Mouse (Mus musculus) stomach, embryonic 15.5 days (tissue): ENCODE data around the gene Atp8a2. TPM values are rescaled to one million over a fixed set of nuclear protein-coding genes. Genes with fewer than 3 reads are reported as not detected.

Source experiments
- ATAC-seq: fragments of 200-750 bp; cut with Nextera tagmentation; 2 replicates; pipeline ENCODE4 v1.8.0; 2017; ENCODE audit warnings: low read depth, moderate number of reproducible peaks, moderate TSS enrichment; ENCODE audit not compliant: insufficient read depth, low FRiP score
- H3K27ac ChIP-seq: fragments of 300-500 bp; sonication (generic); 2 replicates; pipeline ENCODE4 v1.5.1; 2015; ENCODE audit warnings: mild to moderate bottlenecking, inconsistent platforms
- H3K27me3 ChIP-seq: fragments of 300-500 bp; sonication (generic); replicated peaks from 2 replicates; pipeline ENCODE4 v1.6.1; 2015; ENCODE audit warnings: inconsistent platforms
- H3K36me3 ChIP-seq: fragments of 300-500 bp; sonication (generic); 2 replicates; pipeline ENCODE4 v1.6.1; 2015; ENCODE audit warnings: inconsistent platforms
- H3K4me1 ChIP-seq: fragments of 300-500 bp; sonication (generic); 2 replicates; pipeline ENCODE4 v1.6.1; 2015; ENCODE audit warnings: inconsistent platforms
- H3K4me2 ChIP-seq: fragments of 300-500 bp; sonication (generic); 2 replicates; pipeline ENCODE4 v1.6.1; 2015; ENCODE audit warnings: mild to moderate bottlenecking, inconsistent platforms
- H3K4me3 ChIP-seq: fragments of 300-500 bp; sonication (generic); replicated peaks from 2 replicates; pipeline ENCODE4 v1.5.1; 2015; ENCODE audit warnings: inconsistent platforms
- H3K9ac ChIP-seq: fragments of 300-500 bp; sonication (generic); 2 replicates; pipeline ENCODE4 v1.6.1; 2015; ENCODE audit warnings: inconsistent platforms
- H3K9me3 ChIP-seq: fragments of 300-500 bp; sonication (generic); 2 replicates; pipeline ENCODE4 v1.6.1; 2016; ENCODE audit warnings: inconsistent platforms
- WGBS: fragments of 180-500 bp; shearing (Covaris S2); methylation state at CpG from one replicate; pipeline ENCODE4 v1.1.7; 2015; 5-methylcytosine and 5-hydroxymethylcytosine counted together
- polyA plus RNA-seq: library from polyadenylated mRNA; unstranded; fragments of >200 nt; fragmentation: Nextera tagmentation; extraction: Ambion mirVana; gene quantifications from 2 replicates; pipeline ENCODE4 v1.2.1, GENCODE M21; 2015

Atp8a2 gene
- polyA plus RNA-seq, 1 experiment from 2014 or later = 6.0 TPM

DNA sequence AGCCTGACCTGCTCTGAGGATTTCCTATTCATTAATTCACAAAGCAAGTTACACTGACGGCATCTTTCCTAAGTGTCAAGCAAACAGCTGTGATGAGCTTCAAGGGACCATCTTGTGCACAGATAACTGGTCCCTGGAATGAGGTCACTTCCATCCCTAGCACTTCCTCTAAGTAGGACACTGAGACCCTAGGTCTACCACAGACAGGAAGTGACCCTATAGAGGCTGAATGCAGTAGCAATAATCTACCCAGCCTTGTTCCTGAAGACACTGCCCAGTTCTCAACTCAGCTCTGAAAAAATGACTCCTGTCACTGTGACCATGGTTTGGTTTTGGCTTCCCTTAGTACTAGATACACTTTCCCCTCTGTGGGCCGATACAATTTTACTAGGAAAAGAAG, 219.0 kb downstream of the Atp8a2 start:
- ATAC-seq = no peak
- H3K9me3 ChIP-seq = no peaks in the 10 kb centered on the region
- no peak overlapping the region for H3K4me3 ChIP-seq

DNA sequence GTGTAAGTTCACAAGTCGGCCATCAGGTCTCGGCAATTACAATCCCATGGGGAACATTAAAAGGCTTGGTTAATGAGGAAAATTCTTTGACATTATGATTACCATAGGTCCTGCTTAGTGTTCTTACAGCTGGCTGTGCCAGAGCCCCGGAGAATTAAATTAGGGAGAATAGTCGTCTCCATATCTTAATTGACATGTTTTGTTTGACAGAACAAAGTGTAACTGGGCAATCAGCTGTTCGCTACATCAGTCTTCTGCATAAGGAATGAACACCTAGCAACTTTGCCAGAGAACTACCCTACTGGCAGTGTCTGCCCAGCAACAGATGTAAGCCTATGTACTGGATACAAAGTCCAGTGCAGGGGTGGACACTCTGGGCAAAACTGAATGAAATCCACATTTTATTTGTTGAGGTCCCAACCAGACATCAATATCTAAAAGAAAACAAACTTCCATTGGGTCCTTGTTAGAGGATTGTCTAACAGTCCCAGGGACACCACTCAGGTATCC, 225.7 kb downstream of the Atp8a2 start:
- no peak overlapping the region for H3K27ac ChIP-seq
- H3K9ac ChIP-seq = no peak overlapping the region
- H3K4me2 ChIP-seq = no peak overlapping the region
- H3K27me3 ChIP-seq = no peaks in the 10 kb centered on the region
- H3K9me3 ChIP-seq = no peaks in the 10 kb centered on the region
- WGBS = 55% methylated on average over 5 of the region's 5 CpGs
- H3K36me3 ChIP-seq = no peaks in the 10 kb centered on the region
- H3K4me1 ChIP-seq = no peaks in the 10 kb centered on the region
- ATAC-seq = no peak
- no peak overlapping the region for H3K4me3 ChIP-seq

More for the DNA sequence above, 219.0 kb downstream of the Atp8a2 start:
- H3K9ac ChIP-seq = no peak overlapping the region
- H3K27me3 ChIP-seq = no peaks in the 10 kb centered on the region
- no peak overlapping the region for H3K27ac ChIP-seq
- no peak overlapping the region for H3K4me2 ChIP-seq
- no peaks in the 10 kb centered on the region for H3K36me3 ChIP-seq
- WGBS = 52% methylated on average over 1 of the region's 2 CpGs
- H3K4me1 ChIP-seq = no peaks in the 10 kb centered on the region

DNA sequence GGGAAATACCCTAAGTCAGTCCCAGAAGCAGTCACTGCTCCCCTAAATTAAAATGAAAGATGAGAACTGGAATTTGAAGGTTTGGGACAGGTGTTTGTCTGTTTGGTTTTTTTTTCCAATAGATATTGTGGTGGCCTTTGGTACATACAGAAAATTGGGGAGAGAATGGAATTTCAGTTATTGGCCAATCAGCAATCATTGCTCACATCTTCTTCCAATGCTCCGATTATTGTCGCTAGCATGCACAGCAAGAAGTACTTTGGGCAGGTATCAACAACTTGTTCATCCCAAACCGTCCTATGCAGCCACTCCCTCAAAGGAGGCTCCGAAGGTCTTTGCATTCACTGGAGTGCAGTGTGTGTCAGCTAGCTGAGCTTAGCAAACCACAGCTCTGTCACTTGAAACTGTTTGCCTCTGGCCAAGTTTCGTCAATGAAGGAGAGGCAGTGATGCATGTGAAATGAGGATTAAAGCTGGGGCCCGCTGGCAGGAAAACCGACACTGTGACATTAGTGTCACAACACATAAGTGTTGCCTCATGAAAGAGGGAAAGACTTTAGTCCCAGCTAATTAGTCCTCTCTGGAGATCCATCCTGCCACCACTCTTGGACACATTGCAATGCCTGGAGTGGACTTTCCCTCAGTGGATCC, 227.4 kb downstream of the Atp8a2 start:
- 50% methylated on average over 7 of the region's 7 CpGs for WGBS
- H3K36me3 ChIP-seq = no peaks in the 10 kb centered on the region
- H3K4me1 ChIP-seq = no peaks in the 10 kb centered on the region
- no peak for ATAC-seq
- H3K9me3 ChIP-seq = no peaks in the 10 kb centered on the region
- H3K27ac ChIP-seq = no peak overlapping the region
- H3K4me3 ChIP-seq = no peak overlapping the region
- H3K4me2 ChIP-seq = no peak overlapping the region
- H3K9ac ChIP-seq = no peak overlapping the region
- no peaks in the 10 kb centered on the region for H3K27me3 ChIP-seq

DNA sequence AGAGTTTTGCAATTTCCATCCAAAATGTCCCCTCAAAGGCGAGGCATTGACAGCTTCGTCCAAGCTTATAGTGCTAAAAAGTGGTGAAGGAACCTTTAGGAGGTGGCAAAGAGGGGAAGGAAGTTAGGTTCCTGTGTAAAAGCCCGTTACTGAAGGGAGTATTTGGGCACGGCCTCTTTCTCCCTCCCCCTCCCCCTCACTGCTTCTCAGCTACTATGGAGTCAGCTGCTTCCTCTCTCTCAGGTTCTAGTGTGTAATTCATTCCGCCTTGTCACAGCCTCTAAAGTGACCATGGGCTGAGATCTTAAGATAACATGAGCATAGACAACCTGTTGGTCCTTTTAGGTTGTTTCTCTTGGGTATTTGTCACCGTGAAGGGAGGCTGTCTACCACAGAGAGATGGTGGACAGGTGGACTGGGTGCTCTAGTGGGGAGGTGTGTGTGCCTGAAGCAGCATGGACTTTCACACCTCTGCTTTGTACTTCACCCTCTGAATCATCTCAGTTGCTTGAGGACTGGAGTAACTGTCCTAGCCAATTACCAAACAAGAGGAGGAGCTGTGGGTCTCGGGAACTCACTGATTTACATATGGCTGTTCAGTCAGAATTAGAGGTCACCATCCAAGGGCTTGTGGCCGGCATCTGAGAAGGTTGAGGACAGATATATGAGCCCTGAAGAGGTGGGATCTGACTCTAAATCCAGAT, 229.0 kb downstream of the Atp8a2 start:
- H3K4me3 ChIP-seq = no peak overlapping the region
- no peak overlapping the region for H3K9ac ChIP-seq
- H3K4me1 ChIP-seq = no peaks in the 10 kb centered on the region
- H3K27ac ChIP-seq = no peak overlapping the region
- no peak overlapping the region for H3K4me2 ChIP-seq
- ATAC-seq = no peak
- H3K36me3 ChIP-seq = no peaks in the 10 kb centered on the region
- no peaks in the 10 kb centered on the region for H3K27me3 ChIP-seq
- WGBS = 71% methylated on average over 8 of the region's 8 CpGs
- no peaks in the 10 kb centered on the region for H3K9me3 ChIP-seq

DNA sequence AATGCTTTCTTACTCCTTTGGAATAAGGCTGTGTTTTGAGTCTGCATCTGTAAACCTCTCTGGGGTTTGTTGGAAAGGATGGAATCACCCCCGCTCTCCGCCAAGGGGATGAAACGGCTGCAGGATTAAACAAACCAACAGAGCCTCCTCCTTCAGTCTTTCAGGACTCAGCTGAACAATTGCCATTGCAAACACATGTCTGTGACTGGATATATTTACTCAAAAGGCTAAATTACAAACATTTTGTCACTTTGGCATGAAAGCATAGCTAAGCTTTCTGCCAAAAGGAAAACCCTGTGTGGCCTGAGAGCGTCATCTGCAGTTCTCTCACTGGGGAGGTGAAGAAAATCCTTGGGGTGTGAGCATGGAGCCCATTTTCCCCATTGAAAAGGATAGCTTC, 230.0 kb downstream of the Atp8a2 start:
- ATAC-seq = no peak
- H3K9ac ChIP-seq = no peak overlapping the region

DNA sequence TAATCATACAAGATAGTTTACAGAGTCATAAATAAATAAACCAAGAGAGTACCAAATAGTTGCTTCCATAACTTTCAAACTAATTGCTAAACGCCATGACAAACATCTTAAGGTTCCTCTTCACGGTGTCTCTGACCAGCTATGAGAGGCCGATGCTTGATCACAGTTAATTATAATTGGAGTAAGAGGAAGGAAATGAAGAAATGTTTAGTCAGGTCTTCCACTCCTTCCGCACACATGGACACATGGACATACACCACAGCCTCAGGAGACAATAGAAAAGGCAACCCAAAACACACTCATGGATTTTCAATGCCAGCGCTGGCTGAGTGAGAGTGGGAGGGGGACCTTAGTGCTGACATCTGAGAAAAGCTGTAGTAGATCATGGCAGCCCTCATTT, 232.4 kb downstream of the Atp8a2 start:
- ATAC-seq = no peak
- WGBS = 88% methylated on average over 5 of the region's 5 CpGs
- Histone ChIP-seq H3K9ac (no peak overlapping the region), H3K27me3 (no peaks in the 10 kb centered on the region), H3K36me3 (no peaks in the 10 kb centered on the region), H3K4me2 (no peak overlapping the region), H3K4me1 (no peaks in the 10 kb centered on the region), H3K9me3 (no peaks in the 10 kb centered on the region), H3K4me3 (no peak overlapping the region), H3K27ac (no peak overlapping the region)

More for the DNA sequence above, 230.0 kb downstream of the Atp8a2 start:
- Histone ChIP-seq H3K27ac (no peak overlapping the region), H3K4me2 (no peak overlapping the region), H3K36me3 (no peaks in the 10 kb centered on the region), H3K27me3 (no peaks in the 10 kb centered on the region), H3K4me3 (no peak overlapping the region), H3K9me3 (no peaks in the 10 kb centered on the region), H3K4me1 (no peaks in the 10 kb centered on the region)
- whole genome bisulfite sequencing = 61% methylated on average over 4 of the region's 4 CpGs

DNA sequence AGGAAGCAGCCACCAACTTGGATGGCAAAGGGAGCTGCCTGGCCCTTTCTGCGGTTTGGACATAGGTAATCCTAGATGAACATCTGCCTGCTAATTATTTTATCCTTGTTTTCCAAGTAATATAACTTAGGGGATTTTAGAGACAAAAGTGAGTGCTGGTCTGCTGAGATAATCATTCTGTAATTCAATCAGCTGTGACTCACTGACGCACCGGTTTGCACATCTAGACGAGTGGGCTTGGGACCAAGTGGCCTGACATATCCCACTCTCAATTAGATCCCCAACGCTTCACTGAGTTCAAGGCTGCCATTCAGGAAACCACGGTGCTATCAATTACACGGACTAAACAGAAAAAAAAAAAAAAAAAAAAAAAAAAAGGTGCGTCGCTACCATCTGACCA, 236.0 kb downstream of the Atp8a2 start:
- H3K4me1 ChIP-seq = no peaks in the 10 kb centered on the region
- H3K27ac ChIP-seq = no peak overlapping the region
- no peak overlapping the region for H3K4me3 ChIP-seq
- no peak for ATAC-seq
- no peak overlapping the region for H3K9ac ChIP-seq
- no peaks in the 10 kb centered on the region for H3K27me3 ChIP-seq
- H3K4me2 ChIP-seq = no peak overlapping the region
- WGBS = 57% methylated on average over 7 of the region's 9 CpGs
- H3K9me3 ChIP-seq = no peaks in the 10 kb centered on the region
- no peaks in the 10 kb centered on the region for H3K36me3 ChIP-seq

DNA sequence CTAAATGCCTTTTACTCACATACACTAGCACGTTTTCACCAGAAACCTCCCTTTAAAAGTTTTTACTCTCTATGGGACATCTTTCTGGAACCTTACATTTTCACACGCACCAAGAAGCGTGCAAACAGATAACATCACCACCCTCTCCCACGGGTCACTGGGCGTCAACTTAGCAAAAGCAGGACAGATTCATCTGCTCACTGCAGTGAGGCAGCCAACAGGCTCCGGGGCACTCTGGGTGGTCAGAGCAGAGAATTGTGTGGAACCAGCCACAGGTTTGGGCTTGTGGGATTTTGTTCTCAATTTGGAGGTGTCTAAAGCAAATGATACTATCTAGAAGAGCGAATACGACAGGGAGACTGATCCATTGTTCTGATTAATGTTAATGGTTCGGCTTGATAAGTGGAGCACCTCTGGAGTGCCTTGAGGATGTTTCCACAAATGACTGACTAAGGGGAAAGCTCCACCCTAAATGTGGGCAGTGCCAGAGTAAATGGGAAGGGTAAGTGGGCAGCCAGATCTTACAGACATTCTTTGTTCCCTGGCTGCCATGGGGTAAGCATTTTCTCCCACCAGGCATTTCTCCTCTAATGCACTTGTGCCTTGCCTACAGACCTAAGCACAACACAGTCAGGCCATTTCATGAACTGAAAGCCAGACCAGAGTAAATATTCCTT, 236.6 kb downstream of the Atp8a2 start:
- Histone ChIP-seq H3K27ac (no peak overlapping the region), H3K9ac (no peak overlapping the region), H3K4me3 (no peak overlapping the region), H3K4me2 (no peak overlapping the region), H3K9me3 (no peaks in the 10 kb centered on the region), H3K36me3 (no peaks in the 10 kb centered on the region), H3K4me1 (no peaks in the 10 kb centered on the region), H3K27me3 (no peaks in the 10 kb centered on the region)
- WGBS = 57% methylated on average over 9 of the region's 9 CpGs
- no peak for ATAC-seq

DNA sequence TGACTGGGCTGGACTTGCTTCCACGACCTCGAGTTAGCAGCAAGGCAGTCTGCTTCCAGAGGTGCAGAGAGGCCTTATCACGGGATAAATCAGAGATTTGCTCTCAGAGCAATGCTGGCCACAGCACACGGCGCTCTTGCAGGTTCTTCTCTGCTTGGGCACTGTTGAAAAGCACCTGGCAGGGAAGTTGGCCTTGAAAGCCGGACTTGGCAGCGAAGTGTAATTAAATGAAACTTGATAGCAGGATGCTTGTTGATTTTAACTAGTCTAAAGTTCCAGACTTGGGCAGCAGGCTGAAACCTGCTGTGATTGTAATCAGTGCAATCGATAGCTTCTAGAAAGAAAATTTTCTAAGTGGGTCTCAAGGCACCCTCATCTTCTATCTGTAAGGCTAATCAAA, 237.3 kb downstream of the Atp8a2 start:
- no peak; the same call in 1 of the 2 replicates for ATAC-seq
- 48% methylated on average over 8 of the region's 8 CpGs for WGBS
- Histone ChIP-seq H3K4me1 (no peaks in the 10 kb centered on the region), H3K9ac (no peak overlapping the region), H3K36me3 (no peaks in the 10 kb centered on the region), H3K4me3 (no peak overlapping the region), H3K9me3 (no peaks in the 10 kb centered on the region), H3K4me2 (no peak overlapping the region), H3K27me3 (no peaks in the 10 kb centered on the region), H3K27ac (no peak overlapping the region)

DNA sequence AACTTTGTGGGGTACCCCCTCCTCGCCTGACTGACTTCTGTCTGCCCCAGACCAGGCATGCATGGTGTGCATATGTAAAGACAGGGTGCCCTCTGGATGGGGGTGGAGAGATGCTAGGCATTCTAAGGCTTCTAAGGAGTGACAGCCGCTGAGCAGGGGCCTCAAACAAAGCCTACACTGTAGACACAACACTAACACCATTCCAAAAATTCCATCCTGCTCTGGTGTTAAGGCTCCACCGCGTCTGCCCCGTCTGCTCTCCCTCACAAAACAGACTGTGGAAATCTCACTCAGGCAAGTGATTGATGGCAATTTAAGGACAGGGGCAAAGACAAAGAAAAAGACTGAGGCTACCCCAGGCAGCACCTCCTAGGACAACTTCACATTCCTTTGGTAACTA, 247.0 kb downstream of the Atp8a2 start:
- no peak overlapping the region for H3K4me3 ChIP-seq
- no peak overlapping the region for H3K27ac ChIP-seq
- no peaks in the 10 kb centered on the region for H3K4me1 ChIP-seq
- no peak overlapping the region for H3K9ac ChIP-seq
- ATAC-seq = no peak
- H3K9me3 ChIP-seq = no peaks in the 10 kb centered on the region
- no peaks in the 10 kb centered on the region for H3K36me3 ChIP-seq
- H3K4me2 ChIP-seq = no peak overlapping the region
- H3K27me3 ChIP-seq = no peaks in the 10 kb centered on the region
- 13% methylated on average over 5 of the region's 5 CpGs for WGBS

DNA sequence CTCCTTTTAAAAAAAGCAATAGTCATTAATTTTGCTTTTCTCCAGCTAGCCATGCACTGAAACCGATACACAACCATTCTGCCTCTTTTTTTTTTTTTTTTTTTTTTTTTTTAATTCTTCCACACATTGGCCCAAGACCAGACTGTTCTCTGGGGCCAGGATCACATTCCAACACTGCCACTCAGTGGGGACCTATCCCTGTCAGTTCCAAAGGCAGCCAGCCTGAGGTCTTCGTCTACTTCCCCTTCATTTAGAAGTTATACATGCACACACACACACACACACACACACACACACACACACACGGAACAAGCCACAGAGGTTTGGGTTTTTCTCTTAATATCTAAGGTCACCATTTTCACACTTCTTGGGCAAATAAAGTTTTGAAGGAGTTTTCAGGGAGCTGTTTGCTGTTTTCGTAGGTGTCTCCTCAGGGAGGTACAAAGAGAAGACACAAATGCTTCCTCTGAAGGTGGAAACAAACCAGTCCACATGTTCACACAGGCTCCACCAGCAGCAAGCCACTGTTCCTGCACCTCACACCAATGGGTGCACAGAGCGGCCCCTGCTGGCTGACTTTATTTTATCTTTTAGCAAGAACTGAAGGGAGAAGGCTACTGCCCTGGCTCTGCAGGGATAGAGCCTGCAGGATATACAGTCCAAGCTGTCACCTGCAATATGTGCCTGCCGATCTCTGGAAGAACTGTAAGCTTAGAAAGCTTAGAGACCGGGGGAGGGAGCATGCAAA, 253.9 kb downstream of the Atp8a2 start:
- no peaks in the 10 kb centered on the region for H3K27me3 ChIP-seq
- no peak overlapping the region for H3K9ac ChIP-seq
- H3K4me3 ChIP-seq = no peak overlapping the region
- peak; percentile 77; the same call in 1 of the 2 replicates for ATAC-seq
- H3K27ac ChIP-seq = no peak overlapping the region
- 16% methylated on average over 7 of the region's 7 CpGs for WGBS
- H3K4me1 ChIP-seq = no peaks in the 10 kb centered on the region
- no peaks in the 10 kb centered on the region for H3K36me3 ChIP-seq
- H3K4me2 ChIP-seq = no peak overlapping the region
- no peaks in the 10 kb centered on the region for H3K9me3 ChIP-seq
